10 mouse cellular contexts compared by ENCODE assay signal in genomic region chr4:134937240-134938176, GRCm38 (mm10). TPM values are rescaled to one million over a fixed set of nuclear protein-coding genes. Genes with fewer than 3 reads are reported as not detected.
A peak's percentile ranks its signal among the peaks of the same experiment; 100 is the strongest.
DNase-seq lines count a peak whose midpoint lies in the region; ATAC-seq lines count a peak whose summit lies in the region.
"Had no signal": no experiment of that assay in that cellular context is flagged by ENCODE, and none has a peak within 500 bp of the region (broad histone marks: within the 10 kb centered on the region; RNA-seq: fewer than 3 reads in every experiment).

No protein-coding gene starts in this region.

- peaks cover 6% of the 10 kb centered on the region for H3K4me1 ChIP-seq in kidney, embryonic 16.5 days (ENCODE audit: insufficient read depth, low read length)
- H3K4me1 ChIP-seq: embryonic facial prominence, embryonic 15.5 days had no signal

- H3K4me3 ChIP-seq in kidney, embryonic 16.5 days (ENCODE audit: low read length) = no peak overlapping the region
- H3K4me3 ChIP-seq: embryonic facial prominence, embryonic 15.5 days; megakaryocyte, embryonic 14.5 days; neural tube, embryonic 13.5 days had no signal

- DNase-seq in kidney, adult 8-10 months = no peak
- peak; percentile 77 for DNase-seq in MN1 (ENCODE audit: low spot score)
- peak; percentile 52 to 64 for DNase-seq in adrenal gland, postnatal 36 days
- peak; percentile 64 for DNase-seq in heart, postnatal 4 days
- DNase-seq in frontal cortex, postnatal 25 days (ENCODE audit: low spot score in 2 of 2) = no peak

- H3K4me2 ChIP-seq in kidney, embryonic 16.5 days (replicated peaks; ENCODE audit: low read depth, low read length) = no peak overlapping the region
- H3K4me2 ChIP-seq: embryonic facial prominence, embryonic 15.5 days; neural tube, embryonic 13.5 days had no signal

- peaks cover 35% of the 10 kb centered on the region for H3K36me3 ChIP-seq in kidney, embryonic 16.5 days (ENCODE audit: insufficient read depth, low read length)

- peak; percentile 58; the same call in 1 of the 2 replicates for ATAC-seq in kidney, embryonic 16.5 days (ENCODE audit: low FRiP score, low TSS enrichment)
- ATAC-seq in erythroblast, adult 5-6 weeks (replicated peaks; ENCODE audit: low FRiP score, poor library complexity, severe bottlenecking) = no peak

- no peak overlapping the region for H3K27ac ChIP-seq in kidney, embryonic 16.5 days (ENCODE audit: low read length)
- H3K27ac ChIP-seq: embryonic facial prominence, embryonic 15.5 days; neural tube, embryonic 13.5 days had no signal

- peaks cover 10% of the 10 kb centered on the region; the same call in 1 of the 2 replicates for H3K27me3 ChIP-seq in kidney, embryonic 16.5 days (ENCODE audit: insufficient read depth, low read length)

- no peaks in the 10 kb centered on the region for H3K9me3 ChIP-seq in kidney, embryonic 16.5 days (ENCODE audit: low read length)
- H3K9me3 ChIP-seq: embryonic facial prominence, embryonic 15.5 days; megakaryocyte, embryonic 14.5 days; neural tube, embryonic 13.5 days had no signal

- 37% methylated on average over 17 of the region's 17 CpGs for WGBS in kidney, embryonic 16.5 days

- H3K9ac ChIP-seq in kidney, embryonic 16.5 days (replicated peaks; ENCODE audit: low read length) = no peak overlapping the region
- H3K9ac ChIP-seq: embryonic facial prominence, embryonic 15.5 days; neural tube, embryonic 13.5 days had no signal

RNA-seq across cellular contexts. Expression of gene Syf2, which starts 6.8 kb away (rescaled TPM):
- 82.6 and 90.6 TPM in 2 replicates for polyA plus RNA-seq in kidney, embryonic 16.5 days (2015; fragmentation: Nextera tagmentation; extraction: Ambion mirVana)
- total RNA-seq in adrenal gland, postnatal 36 days (2021) = 100 to 1,000 TPM in 1 of 2 experiments, 10 to 100 TPM in 1; 84.2 to 102 TPM
- total RNA-seq in heart, postnatal 4 days (2021) = 10 to 100 TPM; 40.2 to 41.9 TPM
- total RNA-seq in erythroblast, adult 5-6 weeks (2015; ENCODE audit: low replicate concordance) = 103 and 110 TPM in 2 replicates
- total RNA-seq in erythroblast, adult 5-6 weeks (2017; ENCODE audit: low replicate concordance) = 291 and 294 TPM in 2 replicates

RNA-seq across cellular contexts. Expression of gene Rsrp1, which starts 14.1 kb away (rescaled TPM):
- polyA plus RNA-seq in kidney, embryonic 16.5 days (2015; fragmentation: Nextera tagmentation; extraction: Ambion mirVana) = 449 and 450 TPM in 2 replicates
- total RNA-seq in adrenal gland, postnatal 36 days (2021) = 100 to 1,000 TPM; 378 to 436 TPM
- 100 to 1,000 TPM; 105 to 117 TPM for total RNA-seq in heart, postnatal 4 days (2021)
- total RNA-seq in erythroblast, adult 5-6 weeks (2015; ENCODE audit: low replicate concordance) = 2,585 and 2,588 TPM in 2 replicates
- 1,104 and 1,368 TPM in 2 replicates for total RNA-seq in erythroblast, adult 5-6 weeks (2017; ENCODE audit: low replicate concordance)

RNA-seq across cellular contexts. Expression of gene Tmem50a, which starts 22.7 kb away (rescaled TPM):
- polyA plus RNA-seq in kidney, embryonic 16.5 days (2015; fragmentation: Nextera tagmentation; extraction: Ambion mirVana) = 177 and 178 TPM in 2 replicates
- total RNA-seq in adrenal gland, postnatal 36 days (2021) = 100 to 1,000 TPM; 229 to 405 TPM
- 10 to 100 TPM; 73.2 to 74.5 TPM for total RNA-seq in heart, postnatal 4 days (2021)
- total RNA-seq in erythroblast, adult 5-6 weeks (2015; ENCODE audit: low replicate concordance) = 150 and 151 TPM in 2 replicates
- total RNA-seq in erythroblast, adult 5-6 weeks (2017; ENCODE audit: low replicate concordance) = 200 and 208 TPM in 2 replicates

Comparison
In these comparisons a context has a peak if more than half of its experiments do, and no peak if none do; other contexts are left out.
1. DNase-seq: peak in MN1 (single experiment), adrenal gland, postnatal 36 days (2 of 2) and heart, postnatal 4 days (single experiment); none in kidney, adult 8-10 months (0 of 2) and frontal cortex, postnatal 25 days (0 of 2).